Mouse (Mus musculus) cerebellum, postnatal 10 days (tissue): ENCODE measurements around the gene Ncmap.
A peak's percentile ranks its signal among the peaks of the same experiment; 100 is the strongest.

Experiments used
- DNase-seq, 2 experiments: peaks; one replicate each; pipeline ENCODE4 v3.0.0; 2021; ENCODE audit warnings: mixed read lengths in 2 of 2

The Ncmap gene

DNA sequence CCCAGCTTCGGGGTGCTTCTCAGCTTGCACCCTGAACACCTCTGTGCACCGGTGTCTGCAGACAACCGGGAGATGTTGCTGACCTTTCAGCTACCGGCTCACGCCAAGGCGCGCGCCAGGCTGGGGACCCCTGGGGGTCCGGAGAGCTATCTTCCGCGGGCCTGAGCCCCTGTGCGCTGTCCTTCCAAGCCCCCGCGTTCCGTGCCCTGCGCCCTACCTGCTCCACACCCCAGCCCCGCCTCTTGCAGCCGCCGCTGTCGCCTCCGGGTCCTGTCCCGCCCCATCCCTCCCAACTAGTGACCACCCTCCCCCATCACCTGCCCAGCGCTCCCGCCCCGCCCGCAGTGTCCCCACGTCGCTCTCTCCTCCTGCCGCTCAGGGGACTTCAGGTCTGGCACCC lies at the start of gene Ncmap:
Gene Ncmap (minus strand): TSS at position 237 of the 400 bp plus-strand sequence.
- no peak for DNase-seq

DNA sequence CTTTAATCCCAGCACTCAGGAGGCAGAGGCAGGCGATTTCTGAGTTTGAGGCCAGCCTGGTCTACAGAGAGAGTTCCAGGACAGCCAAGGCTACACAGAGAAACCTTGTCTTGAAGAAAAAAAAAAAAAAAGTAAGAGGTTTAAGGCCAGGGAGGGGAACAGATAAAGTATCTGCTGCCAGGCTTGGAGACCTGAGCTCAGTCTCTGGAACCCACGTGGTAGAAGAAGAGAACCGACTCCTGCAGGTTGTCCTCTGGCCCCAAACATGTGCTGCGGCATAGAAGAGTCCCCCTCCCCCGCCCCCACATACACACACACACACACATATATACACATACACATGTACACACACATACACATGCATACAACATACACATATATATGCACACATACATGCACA lies 44.4 kb upstream of the Ncmap start:
- DNase-seq, result no peak

DNA sequence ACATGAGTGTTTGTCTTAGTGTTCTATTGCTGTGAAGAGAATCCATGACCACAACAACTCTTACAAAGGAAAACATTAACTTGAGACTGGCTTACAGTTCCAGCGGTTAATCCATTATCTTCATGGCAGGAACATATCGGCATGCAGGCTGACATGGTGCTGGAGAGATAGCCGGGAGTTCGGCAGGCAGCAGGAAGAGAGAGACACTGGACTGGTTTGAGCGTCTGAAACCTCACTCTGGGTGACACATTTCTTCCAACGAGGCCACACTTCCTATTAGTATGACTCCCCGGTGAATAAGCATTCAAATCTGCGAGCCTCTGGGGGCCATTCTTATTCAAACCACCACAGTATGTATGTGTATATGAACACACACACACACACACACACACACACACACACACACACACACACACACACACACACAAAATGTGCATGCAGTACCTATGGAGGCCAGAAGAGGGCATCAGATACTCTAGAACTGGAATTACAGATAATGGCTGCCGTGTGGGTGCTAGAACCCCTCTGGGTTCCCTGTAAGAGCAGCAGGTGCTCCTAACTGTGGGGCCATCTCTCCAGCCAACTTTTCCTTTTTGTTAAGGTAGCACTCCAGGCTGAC lies 42.0 kb upstream of the Ncmap start:
- DNase-seq, result peak; percentile 36 to 53

DNA sequence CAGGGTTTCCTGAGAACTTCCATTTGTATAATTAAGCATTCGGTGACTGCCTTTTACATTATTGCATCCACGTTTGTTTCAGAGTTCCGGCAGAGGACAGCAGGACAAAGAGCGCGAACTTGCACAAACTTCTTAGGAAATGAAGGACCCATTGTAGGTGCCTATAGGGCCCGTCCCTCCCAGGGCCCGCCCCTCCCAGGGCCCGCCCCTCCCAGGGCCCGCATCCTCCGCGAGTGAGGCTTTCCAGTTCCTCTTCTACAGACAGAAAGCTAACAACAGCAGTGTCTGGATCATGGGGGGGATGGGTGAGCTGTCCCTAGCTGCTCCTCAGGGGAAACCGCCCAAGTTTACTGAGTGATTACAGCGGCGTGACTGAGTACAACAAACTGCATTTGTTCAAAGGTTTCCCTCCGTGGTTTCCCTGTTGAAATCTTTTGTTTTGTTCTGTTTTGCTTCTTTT lies 41.2 kb upstream of the Ncmap start:
- DNase-seq, result peak in 1 of 2 experiments; percentile 32

DNA sequence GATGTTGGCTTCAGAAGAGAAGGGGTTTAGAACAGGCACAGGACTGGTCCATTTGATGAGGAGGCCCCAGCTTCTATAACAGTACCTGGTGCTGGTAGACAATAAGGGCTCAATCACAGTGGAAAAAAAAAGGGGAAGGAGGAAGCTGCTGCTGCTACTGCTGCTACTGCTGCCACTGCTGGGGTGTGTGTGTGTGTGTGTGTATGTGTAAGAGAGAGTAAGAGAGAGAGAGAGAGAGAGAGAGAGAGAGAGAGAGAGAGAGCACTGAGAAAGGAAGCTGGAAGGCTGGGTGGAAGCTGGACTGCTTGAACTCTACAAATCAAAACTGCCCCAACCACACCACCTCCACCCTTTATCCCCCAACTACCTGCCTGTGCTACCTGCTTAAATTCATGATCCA lies 39.9 kb upstream of the Ncmap start:
- DNase-seq, result no peak

DNA sequence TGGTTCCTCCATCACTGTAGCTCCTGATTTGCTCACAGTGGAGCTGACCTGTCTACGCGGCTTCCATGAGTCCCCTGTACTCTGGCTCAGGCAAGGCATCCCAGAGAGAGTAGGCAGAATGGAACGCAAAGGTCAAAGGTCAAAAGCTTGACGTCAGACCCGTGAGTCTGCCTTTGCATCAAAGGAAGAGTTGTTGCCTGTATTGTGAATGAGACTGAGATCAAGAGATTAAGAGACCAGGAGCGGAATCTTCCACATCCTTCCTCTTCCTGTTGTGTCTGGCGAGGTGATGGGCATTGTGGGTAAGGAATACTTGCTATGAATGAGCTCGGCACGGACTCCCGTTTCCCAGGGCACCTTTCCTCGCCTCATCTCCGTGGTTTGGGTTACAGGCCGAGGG lies 38.3 kb upstream of the Ncmap start:
- no peak for DNase-seq

DNA sequence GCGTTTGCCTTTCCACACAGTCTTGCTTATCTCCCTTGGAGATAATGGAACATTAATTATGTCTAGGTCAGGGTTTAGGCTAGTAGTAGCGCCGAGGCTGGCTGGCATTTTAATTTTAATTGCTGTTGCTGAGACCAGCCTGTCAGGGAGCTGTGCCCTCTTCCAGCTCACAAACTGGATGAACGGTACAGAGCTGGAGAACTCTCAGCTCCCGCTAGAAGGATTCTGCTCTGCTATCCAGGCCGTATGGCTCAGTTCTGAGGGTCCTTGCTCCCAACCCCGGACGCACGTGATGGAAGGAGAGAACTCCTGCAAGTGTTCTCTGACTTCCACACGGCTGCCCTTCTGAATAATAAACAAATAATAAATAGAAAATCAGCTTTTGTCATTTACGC lies 36.4 kb upstream of the Ncmap start:
- peak; percentile 40 to 53 for DNase-seq

DNA sequence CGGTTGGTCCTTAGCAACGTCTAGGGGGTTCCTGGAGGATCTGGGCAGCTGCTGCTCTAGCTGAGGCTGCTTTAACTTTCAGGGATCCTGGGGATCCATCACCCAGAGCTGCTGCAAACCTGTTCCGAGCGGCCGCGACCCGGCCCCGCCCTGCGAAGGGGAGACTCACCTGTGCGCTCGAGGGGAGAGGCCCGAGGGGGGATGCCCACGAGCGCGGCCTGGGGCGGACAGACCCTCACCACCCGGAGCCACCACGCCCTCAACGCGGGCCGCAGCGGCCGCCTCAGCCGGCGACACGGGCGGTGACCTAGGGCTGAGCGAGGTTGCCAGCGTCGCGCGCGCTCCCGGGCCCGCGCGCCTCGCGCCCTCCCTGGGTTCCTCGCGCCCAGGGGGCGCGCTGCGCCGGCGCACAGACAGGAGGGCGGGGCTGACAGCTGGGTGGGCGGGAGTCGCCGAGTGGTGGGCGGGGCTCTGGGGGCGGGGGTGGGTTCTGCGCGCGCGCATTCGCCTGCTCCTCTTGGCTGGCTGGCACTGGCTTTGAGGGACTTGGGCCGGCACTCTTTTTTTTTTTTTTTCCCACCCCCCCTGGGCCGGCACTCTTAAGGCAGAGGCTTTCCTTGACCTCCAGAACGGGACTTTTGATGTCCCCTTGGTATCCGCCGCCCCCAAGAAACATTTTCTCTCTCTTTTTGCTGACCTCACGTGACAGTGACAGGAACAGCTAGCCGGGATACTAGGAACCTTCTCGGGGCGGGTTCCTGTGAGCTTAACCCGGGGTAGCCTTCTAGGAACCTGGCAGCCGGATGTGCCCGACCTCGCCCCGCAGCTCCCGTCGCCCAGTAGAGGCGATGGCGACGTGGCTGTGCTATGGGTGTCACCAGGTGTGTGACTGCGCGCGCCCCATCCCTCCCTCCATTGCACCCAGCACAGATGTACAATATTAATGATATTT lies 35.7 kb upstream of the Ncmap start, which contains the start of gene Rcan3:
Gene Rcan3 (minus strand): TSS at position 411 of the 952 bp plus-strand sequence.
- peak; percentile 91 to 94 for DNase-seq

DNA sequence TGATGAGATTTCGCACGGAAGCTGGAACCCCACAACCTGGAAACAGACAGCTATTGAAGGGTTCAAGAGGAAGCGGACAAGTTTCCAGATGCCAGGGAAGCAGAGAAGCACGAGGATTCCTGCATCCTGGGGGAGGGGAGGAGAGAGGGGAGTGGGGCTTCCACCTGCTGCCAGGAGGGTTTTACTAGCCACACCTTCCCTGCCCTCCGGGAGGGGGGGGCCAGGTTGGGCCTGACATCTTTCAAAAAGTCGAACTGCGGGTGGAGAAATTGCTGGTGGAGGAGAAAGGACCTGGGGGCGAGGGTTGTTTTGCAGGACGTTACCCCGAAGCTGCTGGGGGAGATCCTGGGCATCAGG lies 35.0 kb upstream of the Ncmap start:
- DNase-seq, result peak; percentile 57 to 62

DNA sequence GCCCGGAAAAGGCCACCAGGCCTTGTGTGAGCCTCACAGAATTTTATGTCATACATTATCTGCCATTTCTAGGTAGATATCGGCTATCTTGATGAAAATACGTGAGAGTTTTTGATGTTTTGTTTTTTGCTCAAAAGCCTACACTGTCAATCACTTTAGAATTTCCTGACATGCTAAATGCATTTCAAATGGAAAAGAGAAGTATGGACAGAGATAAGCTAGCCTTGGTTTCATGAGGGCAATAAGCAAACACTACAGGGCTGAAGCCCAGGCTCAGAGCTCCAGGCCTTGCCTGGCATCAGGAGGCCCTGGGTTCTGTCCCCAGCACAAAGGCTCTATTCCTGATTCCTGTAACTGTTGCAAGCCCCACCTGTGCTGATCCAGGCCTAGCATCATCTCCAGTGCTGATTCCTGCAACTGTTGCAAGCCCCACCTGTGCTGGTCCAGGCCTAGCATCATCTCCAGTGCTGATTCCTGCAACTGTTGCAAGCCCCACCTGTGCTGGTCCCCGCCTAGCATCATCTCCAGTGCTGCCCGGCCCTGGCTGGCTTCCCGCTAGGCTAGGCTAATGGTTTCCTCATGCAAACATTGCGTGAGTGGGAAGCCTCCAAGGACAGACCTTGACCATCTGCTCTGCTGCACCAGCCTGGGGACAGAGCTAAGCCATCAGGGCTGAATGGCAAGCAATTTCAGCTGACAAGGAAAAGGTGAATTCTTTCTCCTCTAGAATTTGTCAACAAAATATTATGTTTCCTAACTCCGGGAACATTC lies 32.1 kb upstream of the Ncmap start:
- peak; percentile 74 to 80 for DNase-seq

DNA sequence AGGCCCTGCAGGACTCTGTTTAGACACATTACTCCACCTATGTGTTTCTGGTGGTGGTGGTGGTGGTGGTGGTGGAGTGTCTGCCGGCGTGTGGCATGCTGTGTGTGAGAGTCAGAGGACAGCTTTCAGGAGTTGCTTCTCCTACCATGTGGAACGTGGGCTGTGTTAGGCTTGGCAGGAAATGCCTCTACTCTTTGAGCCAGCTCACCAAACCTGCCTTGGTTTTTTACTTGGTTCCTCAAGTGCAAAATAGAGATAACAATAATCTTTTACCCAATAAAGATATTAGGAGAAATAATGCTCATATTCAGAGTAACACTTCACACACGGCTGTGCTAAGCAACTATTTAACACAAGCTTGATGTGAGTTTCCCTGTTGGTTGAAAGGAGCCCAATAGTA lies 31.4 kb upstream of the Ncmap start:
- DNase-seq, result no peak

DNA sequence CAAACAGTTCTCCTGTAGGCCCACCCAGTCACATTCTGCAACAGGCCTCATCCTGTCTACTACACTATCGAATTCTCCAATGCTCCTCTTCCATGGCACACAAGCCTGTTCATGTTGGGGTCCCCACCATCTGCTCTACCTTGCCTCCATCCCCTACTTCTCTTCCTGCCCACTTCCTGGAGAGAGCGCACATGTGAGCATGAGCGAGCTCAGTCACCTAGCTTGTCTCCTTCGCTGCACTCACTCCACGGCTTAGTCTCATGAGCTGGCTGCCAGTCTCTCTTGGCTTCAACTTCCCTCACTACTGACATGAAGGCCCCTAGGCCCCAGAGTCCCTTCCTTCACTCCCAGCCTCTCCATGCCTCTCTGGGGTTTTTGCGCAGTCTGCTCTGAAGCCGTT lies 28.6 kb upstream of the Ncmap start:
- DNase-seq, result no peak

DNA sequence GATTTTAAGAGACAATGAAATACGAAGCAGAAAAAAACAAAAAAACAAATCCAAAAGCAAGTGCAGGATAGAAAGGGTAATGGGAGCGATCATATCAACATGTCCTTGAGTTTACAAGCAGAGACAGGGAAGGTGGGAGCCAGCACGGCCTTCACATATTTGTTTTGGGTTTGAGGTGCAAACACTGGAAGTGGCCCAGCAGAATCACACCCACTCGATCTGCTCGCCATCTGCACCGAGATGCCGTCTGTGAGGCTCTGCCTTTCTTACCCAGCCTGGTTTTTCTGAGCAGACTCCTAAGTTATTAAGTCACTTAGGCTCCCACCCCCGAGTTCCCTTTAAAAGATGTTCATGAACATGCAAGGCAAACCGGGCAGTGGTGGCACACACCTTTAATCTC lies 27.6 kb upstream of the Ncmap start:
- DNase-seq, result peak in 1 of 2 experiments; percentile 16

DNA sequence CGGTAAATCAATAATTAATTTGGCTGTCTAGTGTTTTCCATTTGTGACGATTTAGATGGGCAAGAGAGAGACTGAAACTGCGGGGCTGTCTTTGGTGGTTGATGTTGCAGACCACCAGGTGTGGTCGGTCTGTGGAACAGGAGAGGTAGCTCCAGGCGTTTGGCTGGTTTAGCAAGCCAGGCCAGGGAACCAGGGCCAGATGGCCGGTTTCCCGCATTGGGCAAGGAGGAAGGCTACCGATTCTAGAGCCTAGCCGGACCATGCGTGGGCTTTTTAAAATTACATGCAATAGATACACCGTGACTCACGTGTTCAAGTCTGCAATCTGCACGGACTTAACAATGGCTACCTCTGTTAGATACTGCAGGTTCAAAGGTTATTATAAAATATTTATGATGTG lies 22.9 kb upstream of the Ncmap start:
- DNase-seq, result peak; percentile 59 to 69

DNA sequence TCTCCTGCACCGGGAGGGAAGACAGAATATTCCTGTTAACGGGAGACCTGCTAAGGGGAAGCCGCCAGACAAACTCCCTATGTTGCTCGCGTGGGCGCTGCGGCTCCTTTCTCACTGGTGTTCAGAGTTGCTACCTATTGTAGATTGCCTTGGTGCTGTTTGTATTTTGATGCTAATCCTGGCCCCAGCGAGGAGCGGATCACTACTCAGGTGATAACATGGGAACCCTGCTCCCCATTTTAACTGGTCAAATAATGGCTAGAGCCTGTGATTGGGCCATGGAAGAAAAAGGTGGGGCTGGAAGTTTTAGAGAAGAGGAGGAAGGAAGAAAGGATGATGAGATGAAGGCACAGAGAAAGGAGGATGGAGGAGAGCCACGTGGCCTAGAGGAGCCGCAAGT lies 22.4 kb upstream of the Ncmap start:
- DNase-seq, result no peak

DNA sequence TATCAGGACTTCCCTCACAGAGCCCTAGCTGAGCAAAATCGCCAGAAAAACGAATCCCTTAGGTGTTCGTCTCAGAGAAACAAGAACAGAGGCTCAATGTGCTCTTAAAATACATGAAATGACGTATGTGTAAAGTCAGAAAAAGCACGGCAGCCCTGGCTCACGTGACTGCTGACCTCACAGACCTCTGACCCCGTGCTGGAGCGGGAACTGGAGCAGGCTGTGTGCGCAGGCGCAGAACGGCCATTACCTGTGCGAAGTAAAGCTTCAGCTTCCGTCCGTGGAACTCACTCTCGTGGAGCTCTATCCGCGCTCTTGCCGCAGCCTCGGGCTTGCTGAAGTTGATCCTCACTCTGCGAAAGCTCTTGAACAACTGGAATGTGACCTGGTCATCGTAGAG lies 22.0 kb upstream of the Ncmap start:
- DNase-seq, result no peak

DNA sequence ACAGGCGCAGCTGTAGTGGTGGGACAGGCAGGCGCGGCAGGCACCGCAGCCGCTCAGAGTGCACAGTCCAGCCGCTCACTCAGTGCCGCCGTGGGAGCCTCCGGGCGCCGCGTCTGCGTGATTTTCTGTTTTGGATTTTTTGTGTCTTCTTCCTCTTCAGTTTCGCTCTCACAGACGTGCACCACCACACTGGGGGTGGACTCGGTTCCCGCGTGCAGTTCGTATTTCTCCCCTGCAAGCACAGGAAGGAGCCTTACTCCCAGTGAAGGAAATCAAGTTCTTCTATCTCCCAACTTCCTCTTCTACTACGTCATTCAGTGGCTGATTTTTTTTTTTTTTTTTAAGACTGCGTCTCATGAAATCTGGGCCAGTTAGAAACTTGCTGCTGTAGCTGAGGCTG lies 18.3 kb upstream of the Ncmap start:
- DNase-seq, result no peak

DNA sequence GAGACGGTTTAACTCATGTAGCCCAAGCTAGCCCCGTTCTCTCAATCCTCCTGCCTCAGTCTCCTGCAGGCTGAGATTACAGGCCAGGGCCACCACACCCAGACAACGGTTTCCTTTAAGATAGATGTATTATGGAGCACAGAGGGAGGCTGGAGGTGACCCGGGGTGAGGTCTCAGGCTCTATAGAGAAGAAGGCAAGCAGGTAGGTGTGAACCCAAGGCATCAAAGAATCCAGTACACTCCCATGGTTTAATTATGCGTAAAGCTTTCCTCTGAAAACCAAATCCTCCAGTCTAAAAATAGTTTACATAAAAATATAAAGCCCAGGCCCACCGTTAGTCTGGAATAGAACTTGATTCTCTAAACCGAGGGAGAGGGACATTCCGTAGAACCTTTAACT lies 15.5 kb upstream of the Ncmap start:
- DNase-seq, result no peak

DNA sequence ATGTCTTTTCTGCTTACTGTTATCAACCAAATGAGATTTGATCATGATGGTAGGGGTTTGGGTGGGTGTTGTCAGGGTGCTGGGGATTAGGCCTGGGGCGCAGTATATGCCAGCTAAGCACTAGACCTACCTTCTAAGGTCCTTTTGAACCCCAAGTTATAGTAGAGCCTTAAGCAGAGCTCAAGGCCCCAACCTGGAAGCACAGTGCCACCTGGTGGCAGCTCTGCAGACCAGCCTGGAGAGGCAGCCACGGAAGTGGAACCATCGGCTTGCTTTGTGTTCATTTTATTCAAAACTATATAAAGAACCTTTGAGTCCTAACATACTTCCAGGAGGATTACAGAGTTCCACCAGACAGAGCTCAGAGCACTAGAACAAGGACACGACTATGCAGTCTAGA lies 13.6 kb upstream of the Ncmap start:
- DNase-seq, result peak; percentile 76 to 79

DNA sequence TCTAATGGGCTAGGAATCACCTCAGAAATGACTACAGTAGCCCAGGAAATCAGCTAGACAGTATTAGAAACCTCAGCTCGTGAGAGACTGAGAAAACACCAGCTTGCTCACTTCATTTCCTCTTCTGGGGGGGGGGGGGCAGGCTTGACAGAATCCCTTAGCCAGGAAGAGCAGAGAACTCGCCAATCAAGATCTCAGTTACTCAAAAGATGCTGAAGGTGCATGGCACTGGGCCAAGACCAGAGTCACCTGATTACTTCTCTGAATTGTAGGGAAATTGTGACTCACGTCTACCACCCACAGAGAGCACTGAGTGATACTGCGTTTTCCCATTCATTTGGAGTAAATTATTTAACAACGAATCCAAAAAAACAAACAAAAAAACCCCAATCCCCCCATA lies 8.2 kb upstream of the Ncmap start:
- DNase-seq, result peak; percentile 22 to 23

DNA sequence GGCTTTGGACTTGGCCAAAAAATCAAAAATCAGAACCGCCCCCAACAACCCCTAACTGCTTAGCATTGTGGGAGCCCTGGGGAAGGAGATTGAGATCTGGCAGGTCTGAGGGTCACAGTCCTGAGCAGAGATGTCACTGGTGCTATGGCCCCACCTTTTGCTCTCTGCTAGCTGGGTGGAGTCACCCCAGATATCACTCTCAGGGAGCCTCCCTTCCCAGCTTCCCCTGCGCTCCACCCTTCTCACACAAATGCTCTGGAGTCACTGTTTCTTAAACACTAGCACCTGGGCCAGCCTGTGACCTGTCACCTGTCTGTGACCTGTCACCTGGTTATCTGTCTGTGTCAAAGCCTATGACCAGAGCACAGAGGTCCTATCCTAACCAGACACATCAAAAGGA lies 6.9 kb upstream of the Ncmap start:
- DNase-seq, result no peak

DNA sequence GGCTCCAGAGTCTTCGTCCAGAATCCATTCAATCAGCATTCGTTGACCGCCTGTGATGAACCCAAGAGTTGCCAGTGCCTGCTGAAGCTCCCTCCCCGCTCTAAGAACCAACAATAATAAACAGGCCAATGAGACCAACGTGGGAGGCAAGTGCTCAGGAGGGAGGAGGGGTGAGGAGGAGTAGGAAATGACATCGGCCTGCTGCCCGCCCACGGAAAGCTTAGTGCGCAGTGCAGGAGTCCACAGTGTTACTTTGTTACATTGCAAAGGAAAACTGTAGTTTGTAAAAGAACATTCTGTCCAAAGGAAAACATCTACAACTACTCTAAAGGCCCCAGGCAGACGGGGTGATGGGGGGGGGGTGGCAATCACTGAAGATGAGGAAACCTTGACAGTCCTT lies 6.0 kb upstream of the Ncmap start:
- no peak for DNase-seq

DNA sequence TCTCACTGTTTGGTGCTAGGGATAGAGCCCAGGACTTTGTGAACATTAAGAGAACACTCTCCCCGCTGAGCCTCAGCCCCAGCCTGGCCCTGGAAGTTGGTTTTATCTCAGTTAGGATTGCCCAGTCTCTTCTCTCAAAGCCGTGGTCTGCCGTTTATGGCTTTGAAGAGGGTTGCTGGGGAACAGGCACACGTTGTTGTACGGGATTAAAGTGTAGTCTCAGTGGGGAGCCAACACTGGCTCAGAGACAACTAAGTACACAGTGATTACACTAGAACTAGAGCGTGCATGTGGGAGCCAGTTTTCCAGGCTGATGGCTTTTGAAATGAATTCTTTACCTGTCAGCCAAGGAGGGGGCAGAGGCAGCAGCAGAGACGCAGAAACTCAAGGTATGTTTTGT lies 3.9 kb upstream of the Ncmap start:
- no peak for DNase-seq
